Mouse (Mus musculus) right cerebral cortex, adult 2 months (tissue): Measurements from ENCODE around the gene Ptprs.

Source experiments
- DNase-seq, 2 experiments: peaks; one replicate each; pipeline ENCODE4 v3.0.0; 2021 to 2022; ENCODE audit warnings: low spot score in 2 of 2

The Ptprs gene

DNA sequence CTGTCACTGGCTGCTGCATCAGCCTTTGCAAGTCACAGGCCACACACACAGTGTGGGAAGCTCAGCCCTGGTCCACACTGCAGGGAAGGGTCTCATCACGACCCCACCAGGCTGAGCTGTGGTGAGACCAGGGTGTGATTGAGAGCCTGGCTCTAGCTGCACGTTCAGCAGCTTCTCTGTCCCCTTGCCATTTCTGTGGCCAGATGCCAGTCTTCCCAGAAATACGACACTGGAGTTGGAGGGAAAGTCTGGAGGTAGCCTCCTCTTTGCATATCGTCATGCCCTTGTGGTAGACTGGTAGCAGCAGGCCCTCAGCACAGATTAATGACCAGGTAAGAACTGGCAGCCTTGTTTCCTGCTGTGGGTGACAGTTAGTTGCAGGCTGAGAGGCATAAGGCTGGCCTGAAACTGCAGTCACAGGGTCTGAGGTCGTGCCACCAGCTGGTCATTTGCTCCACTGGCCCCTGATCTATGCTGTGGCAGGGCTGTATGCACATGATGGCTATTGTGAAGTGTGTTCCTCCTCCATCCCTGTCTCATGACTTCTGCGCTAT is 96.9 kb downstream of the Ptprs start:
- DNase-seq = no peak

DNA sequence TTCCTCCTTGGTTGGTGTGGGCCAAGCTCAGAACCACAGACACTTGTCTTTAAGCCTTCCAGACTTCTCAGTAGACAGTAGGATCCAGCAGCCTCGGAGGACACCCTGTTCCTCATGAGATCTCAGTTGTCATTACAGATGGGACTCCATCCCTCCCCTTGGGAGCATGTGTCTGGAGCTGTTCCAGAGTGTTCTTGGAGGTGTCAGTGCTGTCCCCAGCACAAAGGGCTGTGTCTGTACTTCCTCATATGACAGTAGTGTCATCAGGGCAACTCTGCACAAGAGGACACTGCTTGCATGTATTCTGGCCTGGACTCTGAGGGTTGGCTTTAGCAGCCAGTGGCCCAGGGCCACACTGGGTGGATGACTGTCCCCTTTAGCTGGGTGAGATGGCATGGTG is 101.4 kb downstream of the Ptprs start:
- DNase-seq = no peak

DNA sequence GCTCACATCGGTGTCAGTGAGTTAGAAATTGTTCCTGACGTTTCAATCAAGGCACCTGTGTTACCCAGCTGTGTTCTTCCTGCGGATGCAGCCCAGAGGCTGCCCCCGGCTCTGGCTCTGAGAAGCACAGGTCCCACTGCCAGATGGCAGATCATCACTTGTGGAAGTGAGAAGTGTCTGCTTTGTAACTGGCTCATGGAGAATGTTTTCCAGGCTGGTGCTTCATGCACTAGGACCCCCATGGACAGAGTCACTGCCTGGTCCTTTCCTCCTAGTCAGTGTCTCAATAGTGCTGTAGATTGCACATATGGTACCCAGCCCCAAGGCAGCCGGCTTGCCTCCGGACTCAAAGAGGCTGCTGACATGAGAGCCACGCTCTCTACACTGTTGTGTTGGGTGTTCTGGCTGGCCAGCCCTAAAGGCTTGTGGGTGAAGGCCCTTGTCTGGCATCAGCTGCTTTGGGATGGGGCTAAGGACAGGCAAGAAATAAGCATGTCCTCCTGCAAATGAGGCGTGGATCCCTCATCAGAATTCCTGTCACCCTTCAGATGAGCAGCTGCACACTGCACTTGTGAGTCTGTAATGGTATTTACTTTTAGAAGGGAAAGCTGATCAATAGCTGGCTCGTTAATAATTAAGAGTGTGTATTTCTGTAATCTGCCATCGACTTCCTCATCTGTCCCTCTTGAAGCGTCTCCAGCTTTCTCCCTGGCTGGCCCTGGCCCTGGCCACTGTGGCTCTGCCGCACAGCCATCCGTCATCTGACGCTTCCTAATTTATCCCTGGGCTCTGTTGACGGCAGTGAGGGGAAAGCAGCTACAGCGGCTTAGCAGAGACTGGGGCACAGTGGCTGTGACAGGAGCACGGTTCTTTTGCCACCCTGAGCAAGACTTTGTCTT is 102.9 kb downstream of the Ptprs start:
- DNase-seq = no peak

DNA sequence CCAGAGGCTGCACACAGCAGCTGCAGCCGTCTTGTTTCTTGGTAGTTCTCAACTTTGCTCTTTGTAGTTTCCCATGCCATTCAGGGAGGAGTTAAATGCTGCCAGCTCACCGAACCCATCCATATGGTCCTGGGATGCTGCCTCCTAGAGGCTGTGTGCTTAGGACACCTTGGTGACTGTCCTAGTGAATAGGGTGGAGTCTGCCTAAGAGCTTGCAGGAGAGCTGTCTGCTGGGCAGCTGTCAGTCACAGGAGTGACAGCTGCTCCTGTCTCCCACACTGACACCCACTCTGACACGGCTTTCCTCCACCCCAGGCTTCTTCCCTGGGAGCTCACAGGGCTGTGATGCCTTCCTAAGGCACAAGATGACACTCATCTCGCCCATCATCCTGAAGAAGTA is 104.2 kb downstream of the Ptprs start:
- no peak for DNase-seq

DNA sequence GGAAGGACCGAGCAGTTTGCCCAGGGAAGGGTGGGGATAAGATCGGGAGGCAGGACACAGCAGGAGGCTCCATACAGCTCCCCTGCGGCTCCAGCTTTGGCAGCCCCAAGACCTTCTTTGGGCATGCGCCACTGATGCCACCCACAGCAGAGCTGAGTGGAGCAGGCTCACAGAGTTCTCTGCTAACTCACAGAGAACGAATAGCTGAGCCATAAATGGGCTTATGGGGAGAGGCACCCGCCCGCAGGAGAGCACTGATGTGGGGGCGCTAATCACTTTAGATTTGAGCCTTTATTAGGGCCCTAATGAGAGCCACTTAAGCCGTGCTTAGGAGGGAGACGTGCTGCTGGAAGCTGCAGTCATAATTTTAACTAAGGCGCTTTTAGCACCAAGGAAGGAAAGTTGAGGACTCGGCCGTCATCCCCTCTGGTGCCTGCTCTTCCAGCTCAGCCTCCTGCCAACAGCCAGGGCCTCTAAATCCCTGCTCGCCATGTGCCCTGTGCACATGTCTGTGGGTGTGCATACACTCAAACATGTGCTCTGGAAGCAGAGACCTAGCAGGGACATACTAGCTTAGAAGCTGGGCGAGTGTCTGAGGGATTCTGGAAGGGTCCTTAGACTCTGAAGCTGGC is 105.1 kb downstream of the Ptprs start:
- peak; percentile 78 to 82 for DNase-seq

DNA sequence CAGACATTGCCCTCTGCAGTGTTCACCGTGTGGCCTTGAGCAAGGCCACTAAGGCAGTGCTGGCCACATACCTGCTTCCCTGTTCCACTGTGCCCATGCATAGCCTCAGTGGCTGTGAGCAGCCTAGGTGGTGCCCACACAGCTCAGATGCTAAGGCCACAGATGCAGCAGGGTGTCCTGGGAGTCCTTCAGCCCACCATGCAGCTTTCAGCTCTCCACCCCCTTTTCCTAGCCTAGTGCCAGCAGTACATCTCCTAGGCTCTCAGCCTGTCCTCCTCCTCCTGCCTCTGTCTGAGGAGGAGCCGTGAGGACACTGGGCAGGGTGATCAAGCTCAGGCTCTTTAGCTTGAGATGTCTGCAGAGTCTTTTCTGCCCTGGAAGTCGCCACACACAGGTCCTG is 106.2 kb downstream of the Ptprs start:
- DNase-seq = peak in 1 of 2 experiments; percentile 45

DNA sequence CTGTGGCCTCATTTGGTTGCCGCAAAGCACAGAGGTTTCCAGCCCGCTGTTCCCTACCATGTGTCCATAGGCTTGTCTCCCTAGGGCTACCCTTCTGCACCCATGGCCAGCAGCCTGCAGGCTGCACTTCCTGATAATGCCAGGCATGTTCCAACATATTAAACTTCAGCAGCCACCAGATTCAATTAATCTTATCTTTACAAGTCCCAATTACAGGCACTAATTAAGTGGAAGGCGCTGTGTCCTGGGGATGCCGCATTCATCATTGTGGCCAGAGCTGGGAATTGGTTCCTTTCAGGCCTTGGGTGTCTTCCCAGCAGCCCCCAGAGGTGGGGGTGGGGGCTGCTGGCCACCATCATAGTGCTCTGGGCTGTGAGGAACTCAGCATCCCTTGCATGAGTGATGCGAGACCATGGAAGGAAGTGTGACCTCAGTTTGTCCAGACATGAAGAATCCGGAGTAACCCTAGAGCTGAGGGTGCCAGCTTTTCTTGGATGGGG is 107.9 kb downstream of the Ptprs start:
- no peak for DNase-seq

DNA sequence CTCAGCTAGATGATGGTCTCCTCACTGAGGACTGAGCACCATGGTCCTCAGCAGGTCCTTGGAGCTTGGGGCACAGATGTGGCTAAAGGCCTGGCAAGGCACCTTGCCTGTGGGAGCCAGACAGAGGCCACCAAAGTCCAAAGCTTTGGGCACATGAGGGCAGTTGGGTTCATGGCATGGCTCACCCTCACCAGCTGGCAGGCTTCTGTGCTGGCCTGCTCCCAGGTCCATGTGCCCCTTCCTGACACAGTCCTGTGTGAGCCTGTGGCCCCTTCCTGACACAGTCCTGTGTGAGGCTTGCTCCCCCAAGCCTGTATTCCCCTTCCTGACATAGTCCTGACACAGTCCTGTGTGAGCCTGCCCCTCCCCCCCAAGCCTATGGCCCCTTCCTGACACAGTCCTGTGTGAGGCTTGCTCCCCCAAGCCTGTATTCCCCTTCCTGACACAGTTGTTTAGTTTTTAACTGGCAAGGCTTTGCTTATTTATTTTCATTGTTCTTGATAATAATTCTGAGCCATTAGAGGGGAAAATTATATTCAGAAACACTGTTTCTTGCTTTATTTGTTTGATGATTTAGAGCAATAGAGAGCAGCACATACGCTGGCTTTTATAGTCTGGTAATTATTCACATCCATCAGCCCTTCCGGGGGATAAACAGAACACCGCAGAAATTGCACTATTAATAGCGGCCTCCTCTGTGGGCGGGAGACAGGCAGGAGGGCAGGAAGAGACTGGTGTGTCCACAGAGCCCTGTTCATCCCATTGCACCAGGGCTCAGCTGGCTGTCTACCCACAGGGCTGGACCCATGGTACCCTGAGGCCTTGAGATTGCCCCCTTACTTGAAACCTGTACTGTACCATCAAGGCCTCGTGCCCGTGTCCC is 110.3 kb downstream of the Ptprs start:
- no peak for DNase-seq
